Mouse (Mus musculus) limb, embryonic 11.5 days (tissue): ENCODE results near the gene Ropn1. TPM values are rescaled to one million over a fixed set of nuclear protein-coding genes. Genes with fewer than 3 reads are reported as not detected.

ENCODE experiments used
- ATAC-seq: fragments of 200-750 bp; cut with Nextera tagmentation; 2 replicates; pipeline ENCODE4 v1.8.0; 2017; ENCODE audit warnings: low read depth; ENCODE audit not compliant: insufficient number of reproducible peaks, low FRiP score, low TSS enrichment
- DNase-seq: peaks from one replicate; pipeline ENCODE4 v3.0.0-alpha.2; 2015; ENCODE audit warnings: low spot score
- H3K27ac ChIP-seq: fragments of 300-500 bp; sonication (generic); replicated peaks from 2 replicates; pipeline ENCODE4 v1.5.1; 2014; ENCODE audit warnings: low read depth, mild to moderate bottlenecking, low read length
- H3K27me3 ChIP-seq: fragments of 300-500 bp; sonication (generic); 2 replicates; pipeline ENCODE4 v1.6.1; 2014; ENCODE audit warnings: mild to moderate bottlenecking, low read length, mixed read lengths; ENCODE audit not compliant: control insufficient read depth, insufficient read depth
- H3K36me3 ChIP-seq: fragments of 300-500 bp; sonication (generic); 2 replicates; pipeline ENCODE4 v1.6.1; 2014; ENCODE audit warnings: mild to moderate bottlenecking, low read length, moderate library complexity, mixed read lengths; ENCODE audit not compliant: control insufficient read depth, insufficient read depth
- H3K4me1 ChIP-seq: fragments of 300-500 bp; sonication (generic); 2 replicates; pipeline ENCODE4 v1.6.1; 2014; ENCODE audit warnings: low read length, mixed read lengths; ENCODE audit not compliant: control insufficient read depth, insufficient read depth
- H3K4me2 ChIP-seq: fragments of 300-500 bp; sonication (generic); 2 replicates; pipeline ENCODE4 v1.6.1; 2014; ENCODE audit warnings: low read depth, mild to moderate bottlenecking, moderate library complexity; ENCODE audit not compliant: severe bottlenecking
- H3K4me3 ChIP-seq: fragments of 300-500 bp; sonication (generic); 2 replicates; pipeline ENCODE4 v1.5.1; 2014; ENCODE audit warnings: low read depth, low read length
- H3K9ac ChIP-seq: fragments of 300-500 bp; sonication (generic); 2 replicates; pipeline ENCODE4 v1.6.1; 2014; ENCODE audit warnings: mild to moderate bottlenecking, low read length
- H3K9me3 ChIP-seq: fragments of 300-500 bp; sonication (generic); 2 replicates; pipeline ENCODE4 v1.6.1; 2016; ENCODE audit warnings: low read length; ENCODE audit not compliant: control insufficient read depth
- WGBS: fragments of 180-500 bp; shearing (Covaris S2); extraction: QIAGEN DNeasy Blood & Tissue Kit; methylation state at CpG from one replicate; pipeline ENCODE4 v1.1.7; 2014; 5-methylcytosine and 5-hydroxymethylcytosine counted together
- polyA plus RNA-seq: library from polyadenylated mRNA; unstranded; fragments of >200 nt; fragmentation: Nextera tagmentation; extraction: Ambion mirVana; gene quantifications from 2 replicates; pipeline ENCODE4 v1.2.1, GENCODE M21; 2014

Ropn1 gene
- polyA plus RNA-seq, 1 experiment from 2014 or later: not detected

- H3K9ac ChIP-seq: no peak overlapping the region
- peaks cover 3% of the 10 kb centered on the region; the same call in 1 of the 2 replicates for H3K4me1 ChIP-seq
- DNase-seq (no peak), ATAC-seq (no peak)
- H3K36me3 ChIP-seq: no peaks in the 10 kb centered on the region
- WGBS: 74% methylated on average over 9 of the region's 9 CpGs
- no peaks in the 10 kb centered on the region; the same call in 1 of the 2 replicates for H3K27me3 ChIP-seq
- no peak overlapping the region for H3K27ac ChIP-seq
- no peak overlapping the region for H3K4me2 ChIP-seq
- H3K9me3 ChIP-seq: no peaks in the 10 kb centered on the region
- H3K4me3 ChIP-seq: no peak overlapping the region
Observed at GRCm38 (mm10) chr16:34668341-34668740, 18.6 kb downstream of the Ropn1 start.

- no peaks in the 10 kb centered on the region; the same call in 1 of the 2 replicates for H3K27me3 ChIP-seq
- H3K4me3 ChIP-seq: no peak overlapping the region
- no peak overlapping the region for H3K27ac ChIP-seq
- H3K4me1 ChIP-seq: peaks cover 3% of the 10 kb centered on the region; the same call in 1 of the 2 replicates
- ATAC-seq: no peak
- no peaks in the 10 kb centered on the region for H3K9me3 ChIP-seq
- no peak for DNase-seq
- H3K9ac ChIP-seq: no peak overlapping the region
- H3K4me2 ChIP-seq: no peak overlapping the region
- 82% methylated on average over 7 of the region's 7 CpGs for WGBS
- H3K36me3 ChIP-seq: no peaks in the 10 kb centered on the region
Observed at GRCm38 (mm10) chr16:34671966-34672365, 22.2 kb downstream of the Ropn1 start.

GRCm38 (mm10) chr16:34672822-34673221, 23.1 kb downstream of the Ropn1 start:
- WGBS: 84% methylated on average over 3 of the region's 3 CpGs
- H3K9me3 ChIP-seq: no peaks in the 10 kb centered on the region
- H3K27me3 ChIP-seq: no peaks in the 10 kb centered on the region; the same call in 1 of the 2 replicates
- H3K36me3 ChIP-seq: no peaks in the 10 kb centered on the region
- DNase-seq: no peak
- no peak overlapping the region for H3K9ac ChIP-seq
- no peak overlapping the region for H3K27ac ChIP-seq
- no peak for ATAC-seq
- no peak overlapping the region for H3K4me3 ChIP-seq
- H3K4me1 ChIP-seq: no peaks in the 10 kb centered on the region
- H3K4me2 ChIP-seq: no peak overlapping the region

GRCm38 (mm10) chr16:34674365-34674764, 24.6 kb downstream of the Ropn1 start:
- Histone ChIP-seq H3K9ac (no peak overlapping the region), H3K4me3 (no peak overlapping the region), H3K4me1 (no peaks in the 10 kb centered on the region), H3K27ac (no peak overlapping the region), H3K4me2 (no peak overlapping the region), H3K36me3 (no peaks in the 10 kb centered on the region), H3K9me3 (no peaks in the 10 kb centered on the region), H3K27me3 (no peaks in the 10 kb centered on the region)
- WGBS: 66% methylated on average over 6 of the region's 6 CpGs
- ATAC-seq: no peak
- peak; percentile 50 for DNase-seq

- Histone ChIP-seq H3K27ac (no peak overlapping the region), H3K4me3 (no peak overlapping the region), H3K9me3 (no peaks in the 10 kb centered on the region), H3K4me2 (no peak overlapping the region), H3K27me3 (0 out of 2 replicates have a peak, but pooled peaks cover 2% of the 10 kb centered on the region), H3K4me1 (no peaks in the 10 kb centered on the region), H3K9ac (no peak overlapping the region), H3K36me3 (no peaks in the 10 kb centered on the region)
- no peak for DNase-seq
- no peak for ATAC-seq
Observed at GRCm38 (mm10) chr16:34681823-34682222, 32.1 kb downstream of the Ropn1 start.

- H3K27ac ChIP-seq: no peak overlapping the region
- H3K4me2 ChIP-seq: no peak overlapping the region
- ATAC-seq (no peak), DNase-seq (no peak)
- 78% methylated on average over 3 of the region's 3 CpGs for WGBS
- no peaks in the 10 kb centered on the region for H3K27me3 ChIP-seq
- no peaks in the 10 kb centered on the region for H3K36me3 ChIP-seq
- no peaks in the 10 kb centered on the region for H3K9me3 ChIP-seq
- no peak overlapping the region; the same call in 1 of the 2 replicates for H3K4me3 ChIP-seq
- H3K9ac ChIP-seq: no peak overlapping the region
- H3K4me1 ChIP-seq: 0 out of 2 replicates have a peak, but pooled peaks cover 4% of the 10 kb centered on the region
Observed at GRCm38 (mm10) chr16:34689879-34690278, 40.2 kb downstream of the Ropn1 start.

- peak; percentile 94 for DNase-seq
- Histone ChIP-seq H3K9ac (peak within 1 kb of the TSS; percentile 85), H3K36me3 (no peaks in the 10 kb centered on the region), H3K4me1 (0 out of 2 replicates have a peak, but pooled peaks cover 4% of the 10 kb centered on the region), H3K9me3 (no peaks in the 10 kb centered on the region), H3K27ac (peak within 1 kb of the TSS; percentile 38), H3K4me3 (peak within 1 kb of the TSS; percentile 73), H3K27me3 (no peaks in the 10 kb centered on the region), H3K4me2 (peak within 1 kb of the TSS; percentile 79)
- under 1% methylated on average over 53 of the region's 53 CpGs for WGBS
- peak; percentile 89 for ATAC-seq
Observed at GRCm38 (mm10) chr16:34690334-34691144, 40.8 kb downstream of the Ropn1 start, which contains the start of gene Ccdc14. Ccdc14 (plus strand) TSS chr16:34690616.

GRCm38 (mm10) chr16:34691156-34691555, 41.4 kb downstream of the Ropn1 start:
- 0 out of 2 replicates have a peak, but pooled peaks cover 4% of the 10 kb centered on the region for H3K4me1 ChIP-seq
- peak overlapping the region; percentile 73 for H3K4me3 ChIP-seq
- H3K4me2 ChIP-seq: peak overlapping the region; percentile 79
- DNase-seq (peak; percentile 27), ATAC-seq (no peak)
- peak overlapping the region; percentile 38 for H3K27ac ChIP-seq
- H3K36me3 ChIP-seq: no peaks in the 10 kb centered on the region
- peak overlapping the region; percentile 85 for H3K9ac ChIP-seq
- H3K9me3 ChIP-seq: no peaks in the 10 kb centered on the region
- H3K27me3 ChIP-seq: no peaks in the 10 kb centered on the region
- WGBS: 7% methylated on average over 11 of the region's 11 CpGs
